Comparison of ENCODE assay signal across 8 mouse cellular contexts in the genomic region with DNA sequence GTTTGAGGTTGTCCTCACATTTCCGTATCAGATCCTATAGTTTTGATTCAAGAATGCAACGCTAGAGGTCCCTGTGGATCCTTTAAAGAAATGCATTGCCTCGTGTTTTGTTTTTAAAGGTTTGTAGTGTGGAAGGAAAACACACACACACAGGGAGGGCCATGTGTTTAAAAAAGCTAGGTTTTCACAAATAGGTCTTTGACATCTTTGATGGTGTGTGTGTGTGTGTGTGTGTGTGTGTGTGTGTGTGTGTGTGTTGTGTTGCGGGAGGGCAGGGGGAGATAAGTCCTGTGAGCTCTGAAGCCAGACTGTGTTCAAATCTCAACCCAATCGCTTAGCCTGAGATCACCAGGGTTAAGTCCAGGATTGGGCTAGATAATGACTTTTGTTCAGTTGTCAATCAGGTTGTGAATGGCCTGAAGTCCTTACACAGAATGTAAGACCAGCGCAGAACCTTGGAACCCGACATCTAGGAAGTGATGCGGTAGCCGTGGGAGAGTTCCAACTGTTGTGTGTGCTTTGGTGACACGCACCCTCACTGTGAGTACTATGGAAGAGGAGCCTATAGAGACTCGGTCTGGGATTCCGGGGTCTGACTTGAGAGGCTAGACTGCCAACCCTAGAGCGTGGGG. TPM values are rescaled to one million over a fixed set of nuclear protein-coding genes. Genes with fewer than 3 reads are reported as not detected.
DNase-seq lines count a peak whose midpoint lies in the region; ATAC-seq lines count a peak whose summit lies in the region.

No protein-coding gene starts in this region.

- no peaks in the 10 kb centered on the region for H3K27me3 ChIP-seq in heart, embryonic 11.5 days (ENCODE audit: control insufficient read depth, insufficient read depth, low read length)
- H3K27me3 ChIP-seq in embryonic facial prominence, embryonic 12.5 days, result 0 out of 2 replicates have a peak, but pooled peaks cover 7% of the 10 kb centered on the region

- DNase-seq in heart, postnatal 14 days, result no peak
- DNase-seq in CD8-positive naive resting alpha-beta T cell, adult 2 months (ENCODE audit: low read depth in 2 of 2, low spot score in 2 of 2), result peak; percentile 39 to 51
- peak; percentile 47 for DNase-seq in thymus, postnatal 25 days
- DNase-seq in spleen, postnatal 4 days (ENCODE audit: low spot score in 2 of 2), result no peak

- peak overlapping the region; percentile 50 for H3K4me3 ChIP-seq in heart, embryonic 11.5 days (ENCODE audit: low read depth, low read length)
- H3K4me3 ChIP-seq in embryonic facial prominence, embryonic 12.5 days, result peak overlapping the region; percentile 24

- no peaks in the 10 kb centered on the region for H3K36me3 ChIP-seq in heart, embryonic 11.5 days (ENCODE audit: control insufficient read depth, insufficient read depth, low read length)
- no peaks in the 10 kb centered on the region for H3K36me3 ChIP-seq in embryonic facial prominence, embryonic 12.5 days

- no peaks in the 10 kb centered on the region for H3K4me1 ChIP-seq in heart, embryonic 11.5 days (ENCODE audit: control insufficient read depth, insufficient read depth, low read length)
- H3K4me1 ChIP-seq in embryonic facial prominence, embryonic 12.5 days, result peaks cover 9% of the 10 kb centered on the region

- H3K27ac ChIP-seq in heart, embryonic 11.5 days (ENCODE audit: low read depth, low read length), result no peak overlapping the region
- no peak overlapping the region for H3K27ac ChIP-seq in embryonic facial prominence, embryonic 12.5 days

- peak overlapping the region; percentile 87 for H3K4me2 ChIP-seq in heart, embryonic 11.5 days
- H3K4me2 ChIP-seq in embryonic facial prominence, embryonic 12.5 days (replicated peaks), result peak overlapping the region; percentile 50

- 7% methylated on average over 13 of the region's 13 CpGs for WGBS in heart, embryonic 11.5 days (ENCODE audit: insufficient replicate concordance)
- 5% methylated on average over 13 of the region's 13 CpGs for WGBS in embryonic facial prominence, embryonic 12.5 days

- H3K9ac ChIP-seq in heart, embryonic 11.5 days (ENCODE audit: low read depth, low read length), result peak overlapping the region; percentile 49
- no peak overlapping the region for H3K9ac ChIP-seq in embryonic facial prominence, embryonic 12.5 days

- peak; percentile 45; the same call in 1 of the 2 replicates for ATAC-seq in heart, embryonic 11.5 days (replicated peaks; ENCODE audit: insufficient number of reproducible peaks, low FRiP score, low TSS enrichment)
- peak; percentile 53; the same call in 1 of the 2 replicates for ATAC-seq in embryonic facial prominence, embryonic 12.5 days (ENCODE audit: insufficient number of reproducible peaks, insufficient read depth, low FRiP score, low TSS enrichment)
- peak; percentile 71 for ATAC-seq in inflammation-experienced regulatory T-cells, adult 6 months
- ATAC-seq in megakaryocyte progenitor cell, adult 5-6 weeks (replicated peaks; ENCODE audit: poor library complexity), result peak; percentile 58

- H3K9me3 ChIP-seq in heart, embryonic 11.5 days (replicated peaks; ENCODE audit: control insufficient read depth, low read length), result no peaks in the 10 kb centered on the region
- H3K9me3 ChIP-seq in embryonic facial prominence, embryonic 12.5 days, result no peaks in the 10 kb centered on the region

- intact Hi-C loops in heart, postnatal 14 days (cut with DNase I), result loop anchor here (2.0 to 10.0 kb wide), 6 partner anchors 75 to 585 kb away; no protein-coding TSS in a partner anchor

RNA-seq across cellular contexts. Expression of gene Cd247, which starts 8.4 kb away (rescaled TPM):
- 0.64 and 0.90 TPM in 2 replicates for polyA plus RNA-seq in heart, embryonic 11.5 days (2014; fragmentation: Nextera tagmentation; extraction: Ambion mirVana)
- 1 to 10 TPM; 1.4 to 7.9 TPM for total RNA-seq in heart, postnatal 14 days (2021)
- 0.60 and 1.0 TPM in 2 replicates for polyA plus RNA-seq in embryonic facial prominence, embryonic 12.5 days (2016; fragmentation: Nextera tagmentation; extraction: Ambion mirVana)
- 100 to 1,000 TPM; 373 to 445 (median 435) TPM for polyA plus RNA-seq in inflammation-experienced regulatory T-cells, adult 6 months (2017; shearing (Covaris generic))
- 0.12 TPM in 1 of 2 replicates, not detected in the other for total RNA-seq in megakaryocyte progenitor cell, adult 5-6 weeks (2015)
- 0.29 and 1.2 TPM in 2 replicates for total RNA-seq in megakaryocyte progenitor cell, adult 5-6 weeks (2017)

RNA-seq across cellular contexts. Expression of gene Creg1, which starts 16.5 kb away (rescaled TPM):
- polyA plus RNA-seq in heart, embryonic 11.5 days (2014; fragmentation: Nextera tagmentation; extraction: Ambion mirVana), result 108 and 109 TPM in 2 replicates
- total RNA-seq in heart, postnatal 14 days (2021), result 10 to 100 TPM; 43.5 to 52.3 TPM
- polyA plus RNA-seq in embryonic facial prominence, embryonic 12.5 days (2016; fragmentation: Nextera tagmentation; extraction: Ambion mirVana), result 41.5 and 46.2 TPM in 2 replicates
- 10 to 100 TPM; 15.6 to 20.4 (median 17.6) TPM for polyA plus RNA-seq in inflammation-experienced regulatory T-cells, adult 6 months (2017; shearing (Covaris generic))
- 261 and 284 TPM in 2 replicates for total RNA-seq in megakaryocyte progenitor cell, adult 5-6 weeks (2015)
- total RNA-seq in megakaryocyte progenitor cell, adult 5-6 weeks (2017), result 96.7 and 120 TPM in 2 replicates

Comparison
In these comparisons a context has a peak if more than half of its experiments do, and no peak if none do; other contexts are left out.
1. DNase-seq: peak in CD8-positive naive resting alpha-beta T cell, adult 2 months (2 of 2) and thymus, postnatal 25 days (single experiment); none in heart, postnatal 14 days (0 of 2) and spleen, postnatal 4 days (0 of 2).
2. RNA of gene Cd247, which starts 8.4 kb away (polyA plus RNA-seq): 373 to 445 TPM in inflammation-experienced regulatory T-cells, adult 6 months; 0.60 to 1.0 TPM in embryonic facial prominence, embryonic 12.5 days and 0.64 to 0.90 TPM in heart, embryonic 11.5 days; every median in the first group is over 100 times any median in the second.
3. Peak in every context shown above with its lines, with median percentiles within 50 percentile points of each other: ATAC-seq.